Mouse (Mus musculus): ENCODE measurements around the gene Znrd1. TPM values are rescaled to one million over a fixed set of nuclear protein-coding genes. Genes with fewer than 3 reads are reported as not detected.

The Znrd1 gene
- polyA plus RNA-seq, 2 experiments = 73.7 to 103 TPM

DNA sequence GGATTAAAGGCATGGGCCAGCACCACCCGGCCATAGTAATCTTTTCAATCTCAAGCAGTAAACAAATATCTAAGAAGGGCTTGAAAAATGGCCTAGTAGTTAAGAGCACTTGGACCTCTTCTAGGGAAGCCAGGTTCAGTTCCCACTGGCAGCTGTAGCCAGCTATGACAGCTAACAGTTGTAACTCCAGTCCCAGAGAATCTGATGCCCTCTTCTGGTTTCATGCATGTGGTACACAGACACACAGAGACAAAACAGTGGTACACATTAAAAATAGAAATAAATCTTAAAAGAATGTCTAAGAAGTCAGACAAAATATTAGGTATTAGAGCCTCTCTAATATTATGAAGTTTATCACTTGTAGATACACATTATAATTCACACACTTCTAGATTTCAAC lies 2.8 kb upstream of the Znrd1 start:
- Histone ChIP-seq H3K9ac (ENCODE audit: low read depth, low read length, severe bottlenecking) (no peak overlapping the region), H3K27me3 (ENCODE audit: control insufficient read depth, insufficient read depth, low read length) (no peaks in the 10 kb centered on the region), H3K27ac (replicated peaks; ENCODE audit: low read depth, low read length) (no peak overlapping the region), H3K4me1 (ENCODE audit: control insufficient read depth, insufficient read depth, low read length) (peaks cover 7% of the 10 kb centered on the region), H3K9me3 (ENCODE audit: control insufficient read depth, low read length) (no peaks in the 10 kb centered on the region), H3K4me2 (replicated peaks; ENCODE audit: low read depth, low read length, severe bottlenecking) (no peak overlapping the region), H3K4me3 (replicated peaks; ENCODE audit: low read length) (no peak overlapping the region), H3K36me3 (ENCODE audit: control insufficient read depth, insufficient read depth, low read length) (peaks cover 8% of the 10 kb centered on the region; the same call in 1 of the 2 replicates)
- WGBS = 83% methylated on average over 1 of the region's 1 CpGs
- ATAC-seq (ENCODE audit: low FRiP score, low read depth) (no peak), DNase-seq (ENCODE audit: low spot score) (no peak)
- TF ChIP-seq POLR2A (IDR thresholded peaks at IDR 0.05; ENCODE audit: borderline replicate concordance, extremely low read depth, insufficient read depth, insufficient read length) = no peak

DNA sequence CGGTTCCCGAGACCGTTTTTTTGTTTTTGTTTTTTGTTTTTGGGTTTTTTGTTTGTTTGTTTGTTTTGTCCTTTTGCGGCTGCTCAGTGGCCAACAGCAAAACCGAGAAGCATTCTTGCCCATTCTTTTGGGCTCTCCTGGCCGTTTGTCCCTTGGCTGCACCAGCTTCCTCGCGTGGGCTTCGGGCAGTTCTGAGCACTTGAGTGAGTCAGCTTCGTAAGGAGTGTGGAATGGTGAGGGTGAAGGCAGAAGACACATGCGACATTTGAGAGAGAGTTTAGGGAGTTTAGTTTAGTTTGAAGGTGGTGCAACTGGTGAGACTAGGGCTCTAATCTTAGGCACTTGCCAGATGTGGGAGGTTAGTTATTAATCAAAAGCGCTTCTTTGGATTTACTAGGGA lies 525 bp upstream of the Znrd1 start:
- Histone ChIP-seq H3K9ac (ENCODE audit: low read depth, low read length, severe bottlenecking) (peak overlapping the region; percentile 77), H3K4me1 (ENCODE audit: control insufficient read depth, insufficient read depth, low read length) (peaks cover 7% of the 10 kb centered on the region), H3K9me3 (ENCODE audit: control insufficient read depth, low read length) (no peaks in the 10 kb centered on the region), H3K27ac (replicated peaks; ENCODE audit: low read depth, low read length) (peak overlapping the region; percentile 82), H3K4me2 (replicated peaks; ENCODE audit: low read depth, low read length, severe bottlenecking) (peak overlapping the region; percentile 72), H3K36me3 (ENCODE audit: control insufficient read depth, insufficient read depth, low read length) (peaks cover 19% of the 10 kb centered on the region; the same call in 1 of the 2 replicates), H3K4me3 (replicated peaks; ENCODE audit: low read length) (peak overlapping the region; percentile 70), H3K27me3 (ENCODE audit: control insufficient read depth, insufficient read depth, low read length) (no peaks in the 10 kb centered on the region)
- 10% methylated on average over 12 of the region's 12 CpGs for WGBS
- no peak for ATAC-seq (ENCODE audit: low FRiP score, low read depth)
- no peak for DNase-seq (ENCODE audit: low spot score)
- TF ChIP-seq POLR2A (IDR thresholded peaks at IDR 0.05; ENCODE audit: borderline replicate concordance, extremely low read depth, insufficient read depth, insufficient read length) = no peak

DNA sequence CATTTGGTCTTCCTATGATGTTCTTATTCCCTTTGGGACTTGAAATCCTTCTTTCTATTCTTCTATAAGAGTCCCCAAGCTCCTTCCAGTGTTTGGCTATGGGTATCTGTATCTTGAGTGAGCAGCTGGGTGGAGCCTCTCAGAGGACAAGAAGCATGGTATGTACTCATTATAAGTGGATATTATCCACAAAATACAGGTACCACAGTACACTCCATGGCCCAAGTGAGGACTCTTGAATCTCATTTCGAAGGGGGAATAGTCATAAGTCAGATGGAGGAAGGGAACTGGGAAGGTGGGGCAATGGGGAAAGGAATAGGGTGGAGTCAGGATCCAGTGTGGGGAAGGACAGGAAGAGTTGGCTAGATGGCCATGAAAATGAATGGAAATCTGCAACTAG lies 5.3 kb downstream of the Znrd1 start:
- TF ChIP-seq POLR2A (IDR thresholded peaks at IDR 0.05; ENCODE audit: borderline replicate concordance, extremely low read depth, insufficient read depth, insufficient read length) = no peak
- H3K4me2 ChIP-seq (replicated peaks; ENCODE audit: low read depth, low read length, severe bottlenecking) = no peak overlapping the region
- H3K4me1 ChIP-seq (ENCODE audit: control insufficient read depth, insufficient read depth, low read length) = peaks cover 4% of the 10 kb centered on the region
- H3K9ac ChIP-seq (ENCODE audit: low read depth, low read length, severe bottlenecking) = no peak overlapping the region
- no peaks in the 10 kb centered on the region for H3K9me3 ChIP-seq (ENCODE audit: control insufficient read depth, low read length)
- ATAC-seq (ENCODE audit: low FRiP score, low read depth) (no peak), DNase-seq (ENCODE audit: low spot score) (no peak)
- peaks cover 30% of the 10 kb centered on the region for H3K36me3 ChIP-seq (ENCODE audit: control insufficient read depth, insufficient read depth, low read length)
- H3K4me3 ChIP-seq (replicated peaks; ENCODE audit: low read length) = no peak overlapping the region
- whole genome bisulfite sequencing = 86% methylated on average over 1 of the region's 1 CpGs
- H3K27ac ChIP-seq (replicated peaks; ENCODE audit: low read depth, low read length) = no peak overlapping the region
- no peaks in the 10 kb centered on the region for H3K27me3 ChIP-seq (ENCODE audit: control insufficient read depth, insufficient read depth, low read length)

DNA sequence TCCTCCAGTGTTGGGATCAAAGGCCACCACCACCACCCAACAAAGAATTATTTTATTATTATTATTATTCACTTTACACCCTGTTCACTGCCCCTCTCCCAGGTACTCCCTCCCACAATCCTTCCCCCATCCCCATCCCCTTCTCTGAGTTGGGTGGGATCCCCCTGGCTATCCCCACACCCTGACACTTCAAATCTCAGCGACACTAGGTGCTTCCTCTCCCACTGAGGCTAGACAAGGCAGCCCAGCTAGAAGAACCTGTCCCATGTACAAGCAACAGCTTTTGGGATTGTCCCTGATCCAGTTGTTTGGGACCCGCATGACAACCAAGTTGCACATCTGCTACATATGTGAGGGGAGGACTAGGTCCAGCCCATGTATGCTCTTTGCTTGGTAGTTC lies 5.7 kb downstream of the Znrd1 start:
- 92% methylated on average over 2 of the region's 2 CpGs for WGBS
- Histone ChIP-seq H3K4me3 (replicated peaks; ENCODE audit: low read length) (no peak overlapping the region), H3K27ac (replicated peaks; ENCODE audit: low read depth, low read length) (no peak overlapping the region), H3K36me3 (ENCODE audit: control insufficient read depth, insufficient read depth, low read length) (peaks cover 30% of the 10 kb centered on the region), H3K9me3 (ENCODE audit: control insufficient read depth, low read length) (no peaks in the 10 kb centered on the region), H3K9ac (ENCODE audit: low read depth, low read length, severe bottlenecking) (no peak overlapping the region), H3K4me1 (ENCODE audit: control insufficient read depth, insufficient read depth, low read length) (peaks cover 4% of the 10 kb centered on the region), H3K27me3 (ENCODE audit: control insufficient read depth, insufficient read depth, low read length) (no peaks in the 10 kb centered on the region), H3K4me2 (replicated peaks; ENCODE audit: low read depth, low read length, severe bottlenecking) (no peak overlapping the region)
- no peak for TF ChIP-seq POLR2A (IDR thresholded peaks at IDR 0.05; ENCODE audit: borderline replicate concordance, extremely low read depth, insufficient read depth, insufficient read length)
- no peak for DNase-seq (ENCODE audit: low spot score)
- no peak for ATAC-seq (ENCODE audit: low FRiP score, low read depth)

DNA sequence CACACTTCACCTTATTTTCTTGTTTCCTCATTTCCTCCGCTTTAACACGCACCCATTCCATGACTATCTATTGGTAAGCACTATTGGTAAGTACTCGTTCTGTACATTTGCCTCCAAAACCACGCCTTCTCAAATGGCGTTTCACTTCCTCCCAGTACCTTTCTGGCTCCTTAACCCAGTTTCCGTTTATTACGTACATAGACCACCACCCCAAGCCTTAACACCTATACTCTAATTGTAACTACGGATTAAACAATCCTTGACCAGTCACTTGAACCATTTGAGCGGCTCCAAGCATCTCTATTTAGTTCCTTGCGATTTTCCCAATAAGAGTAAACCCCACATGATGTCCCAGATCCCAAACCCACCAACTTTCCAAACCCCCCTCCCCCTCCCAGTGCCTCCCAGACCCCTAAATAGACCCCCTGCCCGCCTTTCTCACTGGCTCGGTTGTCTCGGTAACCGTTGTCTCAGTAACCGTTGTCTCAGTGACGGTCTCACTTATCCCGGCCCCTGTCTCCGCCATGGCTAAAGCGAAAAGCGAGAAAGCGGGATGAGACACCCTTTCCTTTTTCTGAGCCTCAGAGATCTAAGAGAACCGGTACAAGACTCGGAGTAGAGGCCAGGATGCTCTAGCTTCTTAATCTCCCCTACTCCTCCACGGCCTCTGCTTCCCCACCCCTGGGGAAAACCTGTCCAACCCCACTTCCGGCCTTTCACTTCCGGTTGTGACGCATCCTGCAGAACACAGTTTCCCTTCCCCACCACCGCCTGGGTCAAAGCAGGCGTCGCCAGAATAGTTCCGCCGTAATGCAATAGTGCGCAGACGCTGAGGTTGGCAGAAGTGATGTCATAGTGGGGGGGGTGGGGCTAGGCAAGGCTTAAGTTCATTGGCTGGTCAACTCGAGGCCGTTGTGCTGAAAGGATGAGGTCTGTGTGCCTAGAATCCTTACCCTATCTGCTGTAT lies 7.1 kb downstream of the Znrd1 start, which contains the start of gene Ppp1r11:
Ppp1r11 (minus strand) TSS at position 761 of the 967 bp plus-strand sequence.
- ATAC-seq (ENCODE audit: low FRiP score, low read depth) (peak; percentile 97), DNase-seq (ENCODE audit: low spot score) (peak; percentile 98)
- H3K4me3 ChIP-seq (replicated peaks; ENCODE audit: low read length) = peak within 1 kb of the TSS; percentile 53
- peak within 1 kb of the TSS; percentile 58 for H3K9ac ChIP-seq (ENCODE audit: low read depth, low read length, severe bottlenecking)
- H3K4me2 ChIP-seq (replicated peaks; ENCODE audit: low read depth, low read length, severe bottlenecking) = peak within 1 kb of the TSS; percentile 67
- H3K9me3 ChIP-seq (ENCODE audit: control insufficient read depth, low read length) = no peaks in the 10 kb centered on the region
- TF ChIP-seq POLR2A (IDR thresholded peaks at IDR 0.05; ENCODE audit: borderline replicate concordance, extremely low read depth, insufficient read depth, insufficient read length) = peak; percentile 59; the same call in 1 of the 2 replicates
- peaks cover 23% of the 10 kb centered on the region for H3K36me3 ChIP-seq (ENCODE audit: control insufficient read depth, insufficient read depth, low read length)
- peak within 1 kb of the TSS; percentile 53 for H3K27ac ChIP-seq (replicated peaks; ENCODE audit: low read depth, low read length)
- H3K4me1 ChIP-seq (ENCODE audit: control insufficient read depth, insufficient read depth, low read length) = peaks cover 4% of the 10 kb centered on the region
- 3% methylated on average over 36 of the region's 36 CpGs for WGBS
- H3K27me3 ChIP-seq (ENCODE audit: control insufficient read depth, insufficient read depth, low read length) = peaks cover 1% of the 10 kb centered on the region; the same call in 1 of the 2 replicates
